Mouse (Mus musculus) thymus, postnatal 0 days (tissue): Measurements from ENCODE around the gene Pinlyp. TPM values are rescaled to one million over a fixed set of nuclear protein-coding genes. Genes with fewer than 3 reads are reported as not detected.

ENCODE experiments used
- polyA plus RNA-seq: library from polyadenylated mRNA; unstranded; fragments of >200 nt; fragmentation: Nextera tagmentation; extraction: Ambion mirVana; gene quantifications from 2 replicates; pipeline ENCODE4 v1.2.1, GENCODE M21; 2015

The Pinlyp gene
- polyA plus RNA-seq, 1 experiment from 2014 or later: 1.8 TPM

Other genes with a start within 250 kb of the Pinlyp start
- 26.2 and 26.8 TPM in 2 replicates for gene Zfp61, start 244.9 kb downstream of the Pinlyp start, polyA plus RNA-seq
- 4.6 and 5.5 TPM in 2 replicates for gene Zfp94, start 229.5 kb downstream of the Pinlyp start, polyA plus RNA-seq
- not detected in 2 replicates for gene Tescl, start 212.2 kb downstream of the Pinlyp start, polyA plus RNA-seq
- 0.05 TPM in 1 of 2 replicates, not detected in the other for gene Lypd5, start 196.9 kb downstream of the Pinlyp start, polyA plus RNA-seq
- gene Kcnn4, start 175.9 kb downstream of the Pinlyp start, polyA plus RNA-seq: 105 and 120 TPM in 2 replicates
- 30.2 and 33.3 TPM in 2 replicates for gene Smg9, start 146.5 kb downstream of the Pinlyp start, polyA plus RNA-seq
- gene Irgc1, start 93.8 kb downstream of the Pinlyp start, polyA plus RNA-seq: 0.18 and 0.22 TPM in 2 replicates
- gene Plaur, start 83.6 kb downstream of the Pinlyp start, polyA plus RNA-seq: 3.0 and 3.4 TPM in 2 replicates
- gene Cadm4, start 64.1 kb downstream of the Pinlyp start, polyA plus RNA-seq: 0.71 and 0.83 TPM in 2 replicates
- gene Zfp428, start 39.1 kb downstream of the Pinlyp start, polyA plus RNA-seq: 16.5 and 16.7 TPM in 2 replicates
- gene AC161166.1, start 33.7 kb downstream of the Pinlyp start, polyA plus RNA-seq: 0.07 TPM in 1 of 2 replicates, not detected in the other
- 5.5 and 5.7 TPM in 2 replicates for gene Irgq, start 15.4 kb downstream of the Pinlyp start, polyA plus RNA-seq
- 61.0 and 66.5 TPM in 2 replicates for gene Xrcc1, start 171 bp upstream of the Pinlyp start, polyA plus RNA-seq
- 39.2 and 39.9 TPM in 2 replicates for gene Ethe1, start 41.4 kb upstream of the Pinlyp start, polyA plus RNA-seq
- 0.48 and 0.71 TPM in 2 replicates for gene Zfp575, start 41.5 kb upstream of the Pinlyp start, polyA plus RNA-seq
- 0.47 and 0.73 TPM in 2 replicates for gene Phldb3, start 64.6 kb upstream of the Pinlyp start, polyA plus RNA-seq
- 1.8 and 2.2 TPM in 2 replicates for gene Lypd3, start 90.4 kb upstream of the Pinlyp start, polyA plus RNA-seq
- gene Tex101, start 130.6 kb upstream of the Pinlyp start, polyA plus RNA-seq: not detected in 2 replicates
- not detected in 2 replicates for gene BC049730, start 163.1 kb upstream of the Pinlyp start, polyA plus RNA-seq
- gene Gm4763, start 180.8 kb upstream of the Pinlyp start, polyA plus RNA-seq: 0.31 TPM in 1 of 2 replicates, not detected in the other
- gene Cd177, start 214.2 kb upstream of the Pinlyp start, polyA plus RNA-seq: 0.49 and 0.86 TPM in 2 replicates
- 0.98 and 1.1 TPM in 2 replicates for gene Ceacam10, start 231.1 kb upstream of the Pinlyp start, polyA plus RNA-seq